Mouse (Mus musculus) limb, embryonic 11.5 days (tissue): ENCODE results near the gene Hist1h2ba. TPM values are rescaled to one million over a fixed set of nuclear protein-coding genes. Genes with fewer than 3 reads are reported as not detected.
A peak's percentile ranks its signal among the peaks of the same experiment; 100 is the strongest.

Source experiments
- ATAC-seq: fragments of 200-750 bp; cut with Nextera tagmentation; 2 replicates; pipeline ENCODE4 v1.8.0; 2017; ENCODE audit warnings: low read depth; ENCODE audit not compliant: insufficient number of reproducible peaks, low FRiP score, low TSS enrichment
- DNase-seq: peaks from one replicate; pipeline ENCODE4 v3.0.0-alpha.2; 2015; ENCODE audit warnings: low spot score
- H3K27ac ChIP-seq: fragments of 300-500 bp; sonication (generic); replicated peaks from 2 replicates; pipeline ENCODE4 v1.5.1; 2014; ENCODE audit warnings: low read depth, mild to moderate bottlenecking, low read length
- H3K27me3 ChIP-seq: fragments of 300-500 bp; sonication (generic); 2 replicates; pipeline ENCODE4 v1.6.1; 2014; ENCODE audit warnings: mild to moderate bottlenecking, low read length, mixed read lengths; ENCODE audit not compliant: control insufficient read depth, insufficient read depth
- H3K36me3 ChIP-seq: fragments of 300-500 bp; sonication (generic); 2 replicates; pipeline ENCODE4 v1.6.1; 2014; ENCODE audit warnings: mild to moderate bottlenecking, low read length, moderate library complexity, mixed read lengths; ENCODE audit not compliant: control insufficient read depth, insufficient read depth
- H3K4me1 ChIP-seq: fragments of 300-500 bp; sonication (generic); 2 replicates; pipeline ENCODE4 v1.6.1; 2014; ENCODE audit warnings: low read length, mixed read lengths; ENCODE audit not compliant: control insufficient read depth, insufficient read depth
- H3K4me2 ChIP-seq: fragments of 300-500 bp; sonication (generic); 2 replicates; pipeline ENCODE4 v1.6.1; 2014; ENCODE audit warnings: low read depth, mild to moderate bottlenecking, moderate library complexity; ENCODE audit not compliant: severe bottlenecking
- H3K4me3 ChIP-seq: fragments of 300-500 bp; sonication (generic); 2 replicates; pipeline ENCODE4 v1.5.1; 2014; ENCODE audit warnings: low read depth, low read length
- H3K9ac ChIP-seq: fragments of 300-500 bp; sonication (generic); 2 replicates; pipeline ENCODE4 v1.6.1; 2014; ENCODE audit warnings: mild to moderate bottlenecking, low read length
- H3K9me3 ChIP-seq: fragments of 300-500 bp; sonication (generic); 2 replicates; pipeline ENCODE4 v1.6.1; 2016; ENCODE audit warnings: low read length; ENCODE audit not compliant: control insufficient read depth
- WGBS: fragments of 180-500 bp; shearing (Covaris S2); extraction: QIAGEN DNeasy Blood & Tissue Kit; methylation state at CpG from one replicate; pipeline ENCODE4 v1.1.7; 2014; 5-methylcytosine and 5-hydroxymethylcytosine counted together
- polyA plus RNA-seq: library from polyadenylated mRNA; unstranded; fragments of >200 nt; fragmentation: Nextera tagmentation; extraction: Ambion mirVana; gene quantifications from 2 replicates; pipeline ENCODE4 v1.2.1, GENCODE M21; 2014

Hist1h2ba gene
- polyA plus RNA-seq = not detected in 2 replicates

GRCm38 (mm10) chr13:23933421-23934210 is at the start of gene Hist1h2ba:
Gene Hist1h2ba (minus strand): TSS chr13:23934156.
- no peak for ATAC-seq
- 89% methylated on average over 33 of the region's 39 CpGs for WGBS

GRCm38 (mm10) chr13:23972271-23972670 is 38.3 kb upstream of the Hist1h2ba start:
- Histone ChIP-seq H3K36me3 (no peaks in the 10 kb centered on the region), H3K9me3 (no peaks in the 10 kb centered on the region), H3K4me1 (no peaks in the 10 kb centered on the region), H3K9ac (no peak overlapping the region), H3K4me2 (no peak overlapping the region), H3K4me3 (no peak overlapping the region), H3K27me3 (no peaks in the 10 kb centered on the region), H3K27ac (no peak overlapping the region)
- ATAC-seq = no peak
- 83% methylated on average over 5 of the region's 5 CpGs for WGBS
- DNase-seq = no peak

More at GRCm38 (mm10) chr13:23933421-23934210, at the start of gene Hist1h2ba:
- no peaks in the 10 kb centered on the region for H3K27me3 ChIP-seq
- no peaks in the 10 kb centered on the region for H3K36me3 ChIP-seq
- no peaks in the 10 kb centered on the region for H3K4me1 ChIP-seq
- H3K4me2 ChIP-seq = no peak within 1 kb of the TSS
- DNase-seq = no peak
- H3K9me3 ChIP-seq = no peaks in the 10 kb centered on the region
- H3K9ac ChIP-seq = no peak within 1 kb of the TSS
- no peak within 1 kb of the TSS for H3K27ac ChIP-seq
- no peak within 1 kb of the TSS for H3K4me3 ChIP-seq

- H3K27me3 ChIP-seq = no peaks in the 10 kb centered on the region
- H3K36me3 ChIP-seq = no peaks in the 10 kb centered on the region
- no peak overlapping the region for H3K27ac ChIP-seq
- H3K4me3 ChIP-seq = no peak overlapping the region
- no peaks in the 10 kb centered on the region for H3K4me1 ChIP-seq
- DNase-seq (no peak), ATAC-seq (no peak)
- no peak overlapping the region for H3K9ac ChIP-seq
- WGBS = 78% methylated on average over 2 of the region's 2 CpGs
- H3K9me3 ChIP-seq = no peaks in the 10 kb centered on the region
- no peak overlapping the region for H3K4me2 ChIP-seq
Measured at GRCm38 (mm10) chr13:23971870-23972269, 37.9 kb upstream of the Hist1h2ba start.

- Histone ChIP-seq H3K9ac (no peak overlapping the region), H3K4me1 (no peaks in the 10 kb centered on the region), H3K36me3 (no peaks in the 10 kb centered on the region), H3K9me3 (no peaks in the 10 kb centered on the region), H3K27me3 (no peaks in the 10 kb centered on the region), H3K4me3 (no peak overlapping the region), H3K27ac (no peak overlapping the region), H3K4me2 (no peak overlapping the region)
- DNase-seq (no peak), ATAC-seq (no peak)
- 85% methylated on average over 2 of the region's 2 CpGs for WGBS
Measured at GRCm38 (mm10) chr13:23964909-23965308, 31.0 kb upstream of the Hist1h2ba start.

GRCm38 (mm10) chr13:23959776-23960175 is 25.8 kb upstream of the Hist1h2ba start:
- H3K36me3 ChIP-seq = no peaks in the 10 kb centered on the region
- no peak overlapping the region for H3K27ac ChIP-seq
- no peak overlapping the region for H3K9ac ChIP-seq
- H3K27me3 ChIP-seq = no peaks in the 10 kb centered on the region
- 49% methylated on average over 2 of the region's 2 CpGs for WGBS
- H3K9me3 ChIP-seq = no peaks in the 10 kb centered on the region
- ATAC-seq = no peak
- H3K4me3 ChIP-seq = no peak overlapping the region
- no peak for DNase-seq
- H3K4me1 ChIP-seq = no peaks in the 10 kb centered on the region
- no peak overlapping the region for H3K4me2 ChIP-seq

- Histone ChIP-seq H3K4me2 (no peak overlapping the region), H3K9me3 (no peaks in the 10 kb centered on the region), H3K36me3 (no peaks in the 10 kb centered on the region), H3K4me1 (peaks cover 17% of the 10 kb centered on the region; the same call in 1 of the 2 replicates), H3K27me3 (no peaks in the 10 kb centered on the region), H3K27ac (no peak overlapping the region), H3K4me3 (no peak overlapping the region), H3K9ac (no peak overlapping the region)
- DNase-seq = no peak
- 75% methylated on average over 3 of the region's 3 CpGs for WGBS
- ATAC-seq = no peak
Measured at GRCm38 (mm10) chr13:23950928-23951327, 17.0 kb upstream of the Hist1h2ba start.

- H3K27me3 ChIP-seq = no peaks in the 10 kb centered on the region
- peaks cover 18% of the 10 kb centered on the region; the same call in 1 of the 2 replicates for H3K4me1 ChIP-seq
- no peak overlapping the region for H3K4me3 ChIP-seq
- no peak overlapping the region for H3K9ac ChIP-seq
- no peaks in the 10 kb centered on the region for H3K9me3 ChIP-seq
- 55% methylated on average over 14 of the region's 14 CpGs for WGBS
- no peak overlapping the region for H3K27ac ChIP-seq
- ATAC-seq (no peak), DNase-seq (peak; percentile 33)
- no peak overlapping the region for H3K4me2 ChIP-seq
- no peaks in the 10 kb centered on the region for H3K36me3 ChIP-seq
Measured at GRCm38 (mm10) chr13:23949484-23950246, 15.7 kb upstream of the Hist1h2ba start.

GRCm38 (mm10) chr13:23946254-23946653 is 12.3 kb upstream of the Hist1h2ba start:
- Histone ChIP-seq H3K4me3 (no peak overlapping the region), H3K4me2 (no peak overlapping the region), H3K27me3 (no peaks in the 10 kb centered on the region), H3K9me3 (no peaks in the 10 kb centered on the region), H3K9ac (no peak overlapping the region), H3K27ac (no peak overlapping the region), H3K4me1 (peaks cover 18% of the 10 kb centered on the region; the same call in 1 of the 2 replicates), H3K36me3 (no peaks in the 10 kb centered on the region)
- DNase-seq (no peak), ATAC-seq (no peak)
- WGBS = 11% methylated on average over 2 of the region's 2 CpGs
